Mouse (Mus musculus) spleen, postnatal 10 days (tissue): ENCODE results near the gene Tbc1d2.
A peak's percentile ranks its signal among the peaks of the same experiment; 100 is the strongest.
"Not testable (repeated sequence)": the region's sequence is repeated elsewhere in the genome, so short reads cannot be mapped to it uniquely, and the experiment has no call there.

Experiments
- DNase-seq, 2 experiments: peaks; one replicate each; pipeline ENCODE4 v3.0.0; 2021 to 2022; ENCODE audit warnings: low spot score in 2 of 2

Gene Tbc1d2

DNA sequence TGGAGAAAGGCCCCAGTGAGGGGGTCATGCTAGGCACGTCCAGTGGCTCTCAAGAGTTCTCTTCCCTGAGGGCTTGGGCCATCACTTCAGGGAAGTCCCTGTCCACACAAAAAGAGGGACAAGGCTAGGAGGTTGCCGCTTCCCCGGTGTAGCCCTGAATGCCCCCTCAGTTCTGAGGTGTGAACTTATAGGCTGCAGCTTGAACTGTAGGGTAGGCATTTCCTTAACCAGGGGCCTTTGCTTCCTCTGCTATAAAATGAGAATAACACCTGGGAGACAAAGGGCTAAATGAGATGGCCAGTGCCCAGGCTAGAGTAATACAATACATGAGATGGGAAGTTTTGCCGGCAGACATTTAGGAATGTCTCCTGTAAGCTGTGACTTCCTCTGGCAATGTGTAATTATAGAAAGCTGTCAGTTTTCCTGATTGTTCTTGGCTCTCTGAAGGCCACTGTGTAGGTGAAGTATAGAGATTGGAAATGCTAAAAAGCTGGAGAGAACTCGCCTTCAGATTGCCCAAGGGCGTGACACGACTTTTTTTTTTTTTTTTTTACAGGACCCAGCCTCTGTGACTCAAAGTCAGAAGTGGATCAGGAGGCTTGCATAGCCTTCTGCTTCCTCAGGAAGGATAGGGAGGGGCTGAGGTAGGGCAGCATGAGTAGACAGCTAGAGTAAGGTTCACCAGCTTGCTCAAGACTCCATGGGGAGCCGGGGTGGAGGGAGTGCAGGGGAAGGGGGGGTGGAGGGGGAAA lies 6.9 kb downstream of the Tbc1d2 start:
- DNase-seq = no peak

DNA sequence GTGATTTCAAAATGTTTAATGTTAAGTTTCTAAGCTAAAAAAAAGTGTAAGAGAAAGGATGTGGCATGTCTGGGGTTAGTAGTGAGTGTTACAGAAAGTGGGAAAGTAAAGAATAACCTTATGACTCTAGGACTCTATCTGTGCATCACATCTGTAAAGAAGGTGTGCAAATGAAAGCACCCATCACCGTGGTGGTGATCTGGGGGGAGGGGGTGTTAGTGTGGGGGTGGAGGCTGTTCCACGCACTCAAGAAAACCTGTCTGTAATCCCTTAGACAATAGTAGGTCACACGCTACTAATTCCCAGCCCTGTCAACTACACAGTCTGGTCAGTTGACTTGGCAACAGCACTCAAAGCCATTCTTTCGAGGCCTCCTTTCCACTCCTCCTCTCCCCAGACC lies 8.7 kb downstream of the Tbc1d2 start:
- no peak for DNase-seq

- no peak for DNase-seq
Observed at GRCm38 (mm10) chr4:46639866-46640265, 10.1 kb downstream of the Tbc1d2 start.

- not testable (repeated sequence) for DNase-seq
Observed at GRCm38 (mm10) chr4:46637250-46637649, 12.8 kb downstream of the Tbc1d2 start.

GRCm38 (mm10) chr4:46635702-46636430 lies 14.1 kb downstream of the Tbc1d2 start:
- no peak for DNase-seq

- no peak for DNase-seq
Observed at GRCm38 (mm10) chr4:46634881-46635280, 15.1 kb downstream of the Tbc1d2 start.

DNA sequence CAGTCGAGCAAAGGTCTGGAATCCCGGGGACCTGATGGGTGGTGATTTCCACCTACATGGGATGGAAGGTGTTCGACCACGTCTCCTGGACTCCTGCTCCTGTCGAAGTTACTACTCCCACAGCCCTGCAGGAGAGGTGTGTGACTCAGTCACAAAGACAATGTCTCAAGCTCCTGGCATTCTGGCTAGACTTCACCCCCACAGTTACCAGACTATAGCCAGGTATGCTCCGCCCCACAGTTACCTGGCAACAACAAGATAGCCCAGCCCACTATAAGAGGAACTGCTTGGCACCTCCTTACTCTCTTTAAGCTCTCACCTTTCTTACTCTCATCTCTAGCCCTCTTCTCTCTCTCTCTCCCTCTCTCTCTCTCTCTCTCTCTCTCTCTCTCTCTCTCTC lies 16.4 kb downstream of the Tbc1d2 start:
- DNase-seq = not testable (repeated sequence)

- no peak for DNase-seq
Observed at GRCm38 (mm10) chr4:46632465-46632864, 17.5 kb downstream of the Tbc1d2 start.

GRCm38 (mm10) chr4:46630390-46630789 lies 19.6 kb downstream of the Tbc1d2 start:
- DNase-seq = peak in 1 of 2 experiments; percentile 61

DNA sequence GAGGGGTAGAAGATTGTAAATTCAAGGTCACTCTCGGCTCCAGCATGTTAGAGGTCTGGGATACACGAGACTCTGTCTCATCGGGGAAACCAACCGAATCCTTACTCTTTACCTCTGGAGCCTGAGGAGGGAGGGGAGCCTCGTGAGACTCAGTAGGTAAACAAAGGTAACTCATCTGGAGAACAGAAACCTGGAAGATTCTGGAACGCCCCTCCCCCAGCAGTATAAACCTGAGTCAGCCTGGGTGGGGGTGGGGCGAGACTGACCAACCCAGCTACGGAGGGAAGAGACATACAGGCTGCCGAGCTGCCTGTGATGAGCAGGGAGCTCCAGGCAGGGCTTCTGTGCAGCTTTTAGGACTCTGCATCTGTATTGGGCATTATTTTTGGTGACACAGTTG lies 21.1 kb downstream of the Tbc1d2 start:
- DNase-seq = no peak

GRCm38 (mm10) chr4:46628081-46628480 lies 21.9 kb downstream of the Tbc1d2 start:
- DNase-seq = no peak

- DNase-seq = no peak
Observed at GRCm38 (mm10) chr4:46625101-46625500, 24.9 kb downstream of the Tbc1d2 start.

DNA sequence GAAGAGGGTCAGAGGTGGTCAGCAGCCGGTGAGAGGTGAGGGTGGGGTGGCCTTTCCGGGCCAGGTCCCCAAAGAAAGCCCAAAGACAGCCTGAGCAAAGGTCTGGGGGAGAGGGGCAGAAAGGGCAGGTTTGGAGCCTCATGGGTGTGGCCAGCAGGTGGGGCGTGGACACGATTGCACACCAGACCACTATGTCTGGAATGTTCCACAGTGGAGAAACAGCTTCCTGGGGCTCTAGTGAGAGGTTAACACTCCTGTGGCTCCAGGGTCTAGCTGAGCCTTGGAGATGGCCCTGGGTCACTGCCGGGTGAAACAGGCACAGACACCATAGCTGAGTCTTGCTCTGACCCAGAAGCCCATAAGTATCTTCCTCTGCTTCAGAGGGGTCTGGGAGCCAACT lies 27.0 kb downstream of the Tbc1d2 start:
- DNase-seq = no peak

- DNase-seq = no peak
Observed at GRCm38 (mm10) chr4:46620946-46621345, 29.1 kb downstream of the Tbc1d2 start.

DNA sequence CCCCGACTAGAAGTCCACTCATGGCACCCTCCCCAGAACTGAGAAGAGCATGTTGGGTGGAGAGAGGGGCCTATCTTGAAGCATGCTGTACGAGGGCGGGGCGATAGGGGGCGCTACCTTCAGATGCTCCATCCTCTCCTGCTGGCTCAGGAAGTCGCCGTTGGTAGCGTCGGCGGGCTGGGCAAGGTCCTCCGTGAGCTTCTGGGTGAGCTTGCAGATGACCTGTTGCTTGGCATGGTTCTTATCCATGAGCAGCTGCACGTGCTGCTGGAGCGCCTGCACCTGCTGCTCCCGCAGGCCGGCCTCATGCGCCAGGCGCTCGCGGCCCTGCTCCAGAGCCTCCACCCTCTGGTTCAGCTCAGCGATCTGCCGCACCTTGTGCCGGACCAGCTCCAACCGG lies 29.7 kb downstream of the Tbc1d2 start:
- DNase-seq = peak in 1 of 2 experiments; percentile 59

GRCm38 (mm10) chr4:46618196-46618817 lies 31.7 kb downstream of the Tbc1d2 start:
- DNase-seq = peak in 1 of 2 experiments; percentile 54

DNA sequence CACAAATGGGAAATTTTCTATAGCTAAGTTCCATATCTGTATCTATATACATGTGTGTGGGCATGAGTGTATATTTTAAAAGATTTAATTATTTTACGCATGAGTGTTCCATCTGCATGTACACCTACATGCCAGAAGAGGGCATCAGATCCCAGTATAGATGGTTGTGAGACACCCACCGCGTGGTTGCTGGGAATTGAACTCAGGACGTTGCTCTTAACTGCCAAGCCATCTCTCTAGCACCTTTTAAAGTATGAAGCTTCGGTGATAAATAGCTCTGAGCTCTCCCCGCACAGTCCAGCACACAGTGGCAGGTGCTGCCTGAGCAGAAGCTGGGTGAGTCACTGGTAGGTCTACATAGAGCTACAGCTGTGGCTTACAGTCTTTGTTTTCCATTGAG lies 32.6 kb downstream of the Tbc1d2 start:
- DNase-seq = no peak

GRCm38 (mm10) chr4:46614641-46615040 lies 35.4 kb downstream of the Tbc1d2 start:
- no peak for DNase-seq

DNA sequence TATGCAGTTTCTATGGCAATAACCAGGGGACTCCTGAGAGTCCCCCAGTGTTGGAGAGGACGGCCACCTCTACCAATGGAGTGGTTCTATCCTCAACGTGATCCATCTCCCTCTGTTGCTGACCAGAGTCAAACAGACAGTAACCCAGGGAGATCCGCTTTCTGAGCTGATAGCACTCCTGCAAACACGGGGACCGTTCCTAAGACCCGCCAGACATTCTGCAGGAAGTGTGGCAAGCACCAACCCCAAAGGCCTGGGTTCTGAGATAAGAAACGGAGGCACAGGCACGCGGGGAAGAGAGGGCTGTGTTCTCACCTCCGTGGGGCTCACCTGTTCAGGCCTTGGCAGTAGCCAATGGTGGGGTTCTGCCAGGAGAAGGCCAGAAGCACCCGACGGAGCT lies 36.4 kb downstream of the Tbc1d2 start:
- no peak for DNase-seq

GRCm38 (mm10) chr4:46611181-46611580 lies 38.8 kb downstream of the Tbc1d2 start:
- DNase-seq = peak; percentile 80 to 88

DNA sequence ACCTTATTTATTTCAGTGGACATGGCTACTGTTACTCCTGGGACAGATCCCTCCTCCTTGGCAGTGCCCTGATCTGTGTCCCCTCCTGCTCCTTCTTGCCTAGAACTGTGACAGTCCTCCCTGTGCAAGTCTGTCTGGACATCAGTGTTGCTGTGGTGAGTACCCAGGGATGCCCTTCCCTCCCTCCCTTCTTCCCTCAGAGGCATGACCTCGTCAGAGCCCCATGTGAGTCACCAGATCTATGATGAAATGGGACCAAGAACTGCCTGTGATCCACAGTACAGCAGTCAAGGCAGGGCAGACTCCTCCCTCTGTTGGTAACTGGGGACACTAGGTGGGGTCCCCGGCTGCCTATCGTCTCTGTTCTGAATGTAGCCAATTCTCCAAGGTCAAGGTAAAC lies 42.4 kb downstream of the Tbc1d2 start:
- no peak for DNase-seq

DNA sequence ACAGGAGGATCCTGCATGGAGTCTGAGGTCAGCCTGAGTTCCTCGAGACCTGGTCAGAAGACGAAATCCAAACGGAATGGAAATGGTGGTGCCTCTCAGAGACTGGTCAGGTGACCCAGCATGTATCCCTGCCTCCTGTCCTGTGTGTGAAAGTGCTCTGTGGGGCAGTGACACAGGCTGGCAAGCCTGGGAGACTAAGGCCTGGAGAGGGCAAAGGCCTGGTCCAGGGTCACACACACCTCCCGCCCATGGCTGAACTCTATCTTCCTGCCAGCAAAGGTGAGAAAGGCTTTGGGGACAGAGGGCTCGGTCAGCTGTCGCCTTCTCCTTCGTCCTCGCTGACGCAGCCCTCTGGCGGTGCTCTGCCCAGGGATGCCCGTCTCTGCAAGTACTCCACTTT lies 44.6 kb downstream of the Tbc1d2 start:
- no peak for DNase-seq

DNA sequence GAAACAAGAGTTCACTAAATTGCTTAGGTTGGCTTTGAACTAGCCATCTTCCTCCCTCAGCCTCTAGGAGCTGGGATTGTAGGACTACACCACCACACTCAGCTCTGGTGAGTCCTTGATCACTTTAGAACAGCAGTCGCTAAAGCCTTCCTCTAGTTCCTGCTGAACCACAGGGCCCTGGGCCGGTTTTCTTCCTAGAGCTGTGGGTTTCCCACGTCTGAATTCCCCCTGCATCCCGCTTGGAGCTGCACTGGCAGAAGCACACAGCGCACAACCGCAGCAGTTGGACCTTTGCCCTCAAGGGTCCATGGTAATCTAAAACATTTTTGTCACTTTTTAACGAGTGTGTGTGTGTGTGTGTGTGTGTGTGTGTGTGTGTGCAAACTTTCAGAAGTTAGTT lies 47.3 kb downstream of the Tbc1d2 start:
- DNase-seq = no peak
